In the genomic region with DNA sequence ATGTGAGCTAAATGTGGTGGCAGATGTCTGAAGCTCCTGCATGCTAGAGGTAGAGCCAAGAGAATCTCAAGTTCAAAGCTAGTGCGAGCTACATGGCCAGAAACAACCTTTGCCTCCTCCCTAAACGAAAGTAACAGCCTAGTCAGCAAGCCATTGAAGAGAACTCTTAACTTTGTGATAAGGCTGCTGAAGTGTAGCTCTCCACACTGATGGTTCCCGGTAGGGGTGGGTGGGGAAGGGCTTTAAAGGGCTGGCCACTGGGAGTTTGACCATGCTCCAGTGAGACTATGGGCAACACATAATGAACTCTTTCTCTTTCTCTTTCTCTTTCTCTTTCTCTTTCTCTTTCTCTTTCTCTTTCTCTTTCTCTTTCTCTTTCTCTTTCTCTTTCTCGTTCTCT, we compare ENCODE assay signal across 27 mouse cellular contexts. TPM values are rescaled to one million over a fixed set of nuclear protein-coding genes. Genes with fewer than 3 reads are reported as not detected.
"Had no signal": no experiment of that assay in that cellular context is flagged by ENCODE, and none has a peak within 500 bp of the region (broad histone marks: within the 10 kb centered on the region; RNA-seq: fewer than 3 reads in every experiment).

No protein-coding gene starts in this region.

- H3K4me1 ChIP-seq: liver, embryonic 12.5 days; liver, embryonic 15.5 days; midbrain, embryonic 12.5 days had no signal

- H3K4me3 ChIP-seq: layer of hippocampus, adult 2 months; limb, embryonic 10.5 days; limb, embryonic 13.5 days; liver, embryonic 12.5 days; liver, embryonic 15.5 days; midbrain, embryonic 12.5 days; midbrain, embryonic 15.5 days; myocyte had no signal

- H3K27ac ChIP-seq: layer of hippocampus, adult 2 months; limb, embryonic 10.5 days; limb, embryonic 13.5 days; liver, embryonic 12.5 days; liver, embryonic 15.5 days; macrophage; midbrain, embryonic 12.5 days; midbrain, embryonic 15.5 days; stomach, postnatal 0 days had no signal

- H3K9me3 ChIP-seq: limb, embryonic 10.5 days; limb, embryonic 13.5 days; liver, embryonic 12.5 days; liver, embryonic 15.5 days; midbrain, embryonic 12.5 days; midbrain, embryonic 15.5 days had no signal

- H3K27me3 ChIP-seq: limb, embryonic 13.5 days; liver, embryonic 15.5 days; midbrain, embryonic 15.5 days had no signal

- H3K9ac ChIP-seq: limb, embryonic 13.5 days; liver, embryonic 12.5 days; liver, embryonic 15.5 days; midbrain, embryonic 12.5 days; midbrain, embryonic 15.5 days had no signal

- ATAC-seq: intestine, embryonic 16.5 days; liver, embryonic 12.5 days; midbrain, embryonic 15.5 days had no signal

- DNase-seq: kidney, adult 18-20 months; kidney, adult 9 months; kidney, postnatal 25 days; layer of hippocampus, adult 9-11 months; liver; right cerebral cortex, adult 18-20 months; right cerebral cortex, postnatal 14 days; right cerebral cortex, postnatal 4 days; thymus, adult 2 months; thymus, postnatal 14 days; thymus, postnatal 4 days had no signal

- H3K36me3 ChIP-seq: limb, embryonic 10.5 days; limb, embryonic 13.5 days; liver, embryonic 12.5 days; liver, embryonic 15.5 days; midbrain, embryonic 12.5 days; midbrain, embryonic 15.5 days had no signal

- H3K4me2 ChIP-seq: limb, embryonic 13.5 days; liver, embryonic 12.5 days; liver, embryonic 15.5 days; midbrain, embryonic 12.5 days; midbrain, embryonic 15.5 days had no signal

RNA-seq across cellular contexts. Expression of gene March10, which starts 35.9 kb away (rescaled TPM):
- total RNA-seq: megakaryocyte-erythroid progenitor cell, adult 5-6 weeks; monocyte, adult 5-6 weeks had no signal
- polyA plus RNA-seq: large intestine, adult 2 months; limb, embryonic 10.5 days; limb, embryonic 13.5 days; liver, embryonic 12.5 days; liver, embryonic 15.5 days; macrophage; neural tube, embryonic 11.5 days; stomach, embryonic 14.5 days; stomach, postnatal 0 days had no signal
